Mouse (Mus musculus) kidney, postnatal 14 days (tissue): ENCODE measurements at regions not wholly inside any gene's neighbourhood (a gene's known extent, or its start where the extent isn't known, plus 50 kb on each side); places are given as distances from the start of the nearest gene placed in this dataset.
"Not testable (repeated sequence)": the region's sequence is repeated elsewhere in the genome, so short reads cannot be mapped to it uniquely, and the experiment has no call there.

Experiments used
- DNase-seq: peaks from one replicate; pipeline ENCODE4 v3.0.0; 2022; ENCODE audit warnings: mixed read lengths

- no peak for DNase-seq
These were observed 198.3 kb upstream of the Slc7a14 start for GRCm38 (mm10) chr3:31508471-31508870.

DNA sequence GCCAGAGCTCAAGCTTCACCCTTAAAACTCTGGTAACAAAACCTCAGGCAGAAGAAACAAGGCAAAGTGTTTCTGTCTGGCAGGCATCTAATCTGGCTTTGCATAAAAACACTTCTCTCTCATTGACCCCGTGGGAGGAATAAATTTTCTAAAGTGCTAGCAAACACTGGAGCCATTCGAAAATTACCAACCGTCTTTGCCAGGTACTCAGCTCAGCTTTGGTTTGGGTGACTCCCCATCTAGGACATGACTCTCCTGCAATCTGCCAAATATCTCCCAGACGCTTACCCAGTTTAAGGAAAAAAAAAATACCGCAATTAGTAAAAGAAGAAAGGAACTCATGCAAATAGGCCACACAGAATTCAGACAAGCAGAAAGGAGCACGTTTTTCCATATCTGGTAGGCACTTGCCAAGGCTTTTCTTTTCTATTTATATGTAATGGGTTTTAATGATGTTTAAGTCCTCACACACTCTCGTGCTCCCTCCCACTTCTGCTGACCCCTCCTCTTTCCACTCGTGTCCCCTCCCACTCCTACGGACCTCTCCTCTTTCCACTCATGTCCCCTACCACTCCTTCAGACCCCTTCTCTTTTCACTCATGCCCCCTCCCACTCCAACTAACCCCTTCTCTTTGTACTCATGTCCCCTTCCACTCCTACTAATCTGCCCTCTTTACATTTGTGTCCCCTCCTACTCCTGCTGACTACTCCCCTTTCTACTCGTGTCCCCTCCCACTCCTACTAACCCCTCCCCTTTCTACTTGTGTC, 189.2 kb upstream of the Slc7a14 start:
- no peak for DNase-seq

DNA sequence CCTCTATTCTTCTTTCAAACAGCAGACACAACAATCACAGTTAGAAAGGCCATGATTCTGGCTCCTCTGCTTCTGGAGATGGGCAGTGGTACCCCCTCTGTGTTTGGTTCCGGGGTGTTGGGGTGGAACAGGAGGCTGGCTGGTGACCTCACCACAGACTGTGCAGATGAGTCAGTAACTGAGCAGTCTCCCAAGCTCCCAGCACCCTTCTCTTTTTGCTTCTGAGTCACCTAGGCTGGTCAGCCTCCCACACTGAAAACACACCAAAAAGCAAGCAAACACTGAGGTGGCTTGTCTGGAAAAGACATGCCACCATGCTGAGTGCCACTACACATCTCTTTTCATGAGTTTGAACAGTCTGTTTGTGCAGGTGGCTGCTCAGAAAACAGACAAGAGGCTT, 185.1 kb upstream of the Slc7a14 start:
- no peak for DNase-seq

GRCm38 (mm10) chr3:31494706-31495105, 184.5 kb upstream of the Slc7a14 start:
- DNase-seq, result no peak

GRCm38 (mm10) chr3:31491736-31492135, 181.6 kb upstream of the Slc7a14 start:
- DNase-seq, result not testable (repeated sequence)

DNA sequence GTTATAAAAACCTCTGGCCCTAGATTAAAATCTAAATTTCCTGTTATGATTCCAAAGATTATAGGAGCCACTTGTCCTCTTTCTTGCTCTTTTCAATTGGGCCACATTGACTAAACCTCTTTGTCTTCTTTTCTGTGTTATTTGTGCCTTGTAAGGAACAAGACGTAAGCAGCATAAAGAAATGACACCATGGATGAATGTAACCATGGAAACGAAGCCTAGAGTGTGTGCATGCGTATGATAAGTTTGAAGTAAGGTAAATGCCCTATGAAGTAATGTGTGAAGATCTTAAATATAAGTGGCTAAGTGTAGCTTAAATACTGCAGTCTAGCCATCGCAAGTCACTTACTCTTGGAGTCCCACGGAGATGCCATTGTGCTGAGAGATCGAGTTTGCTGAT, 177.4 kb upstream of the Slc7a14 start:
- no peak for DNase-seq

DNA sequence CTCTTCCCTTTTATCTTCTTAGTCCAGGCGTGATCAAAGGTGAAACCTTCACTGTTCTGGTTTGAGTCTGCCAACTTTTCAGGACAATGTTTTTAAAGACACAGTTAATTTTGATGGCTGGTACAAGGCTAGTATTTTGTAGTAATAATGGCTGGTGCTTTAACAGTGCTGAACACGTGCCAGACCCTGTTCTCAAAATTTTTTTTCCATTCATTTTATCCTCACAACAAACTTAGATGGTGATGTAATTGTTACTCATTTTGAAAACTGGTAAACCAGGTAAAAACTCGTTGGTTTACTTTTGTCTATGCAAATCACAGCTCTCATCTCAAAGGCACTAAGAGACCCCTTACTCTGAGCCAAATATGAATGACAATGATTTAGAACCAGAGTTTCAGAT, 171.8 kb upstream of the Slc7a14 start:
- no peak for DNase-seq

- no peak for DNase-seq
These were observed 157.7 kb upstream of the Slc7a14 start for GRCm38 (mm10) chr3:31467882-31468281.

- no peak for DNase-seq
These were observed 154.1 kb upstream of the Slc7a14 start for GRCm38 (mm10) chr3:31464260-31464659.

- DNase-seq, result peak; percentile 36
These were observed 149.3 kb upstream of the Slc7a14 start for GRCm38 (mm10) chr3:31459456-31459855.

- no peak for DNase-seq
These were observed 147.8 kb upstream of the Slc7a14 start for GRCm38 (mm10) chr3:31457938-31458337.

- no peak for DNase-seq
These were observed 144.9 kb upstream of the Slc7a14 start for GRCm38 (mm10) chr3:31455031-31455430.

- no peak for DNase-seq
These were observed 134.7 kb upstream of the Slc7a14 start for GRCm38 (mm10) chr3:31444861-31445260.

DNA sequence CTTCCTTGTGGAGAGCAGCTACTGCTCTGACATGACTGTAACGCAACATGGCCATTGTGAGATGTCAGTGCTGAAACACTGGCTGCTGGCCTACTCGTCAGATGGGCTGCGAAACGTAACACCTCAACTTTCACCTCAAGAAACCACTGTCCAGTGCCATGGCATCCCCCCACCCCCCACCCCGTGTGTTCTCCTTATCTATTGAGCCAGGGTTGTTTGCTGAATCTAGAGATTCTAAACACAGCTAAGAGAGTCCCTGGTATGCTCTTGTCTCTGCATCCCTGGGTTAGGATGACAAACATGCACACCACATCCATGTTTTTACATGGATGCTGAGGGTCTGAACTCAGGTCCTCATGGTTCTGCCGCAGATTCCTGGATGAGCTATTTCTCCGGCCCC, 134.1 kb upstream of the Slc7a14 start:
- DNase-seq, result no peak

GRCm38 (mm10) chr3:31443894-31444293, 133.7 kb upstream of the Slc7a14 start:
- DNase-seq, result no peak

- no peak for DNase-seq
These were observed 130.1 kb upstream of the Slc7a14 start for GRCm38 (mm10) chr3:31440282-31440681.

GRCm38 (mm10) chr3:31437970-31438369, 127.8 kb upstream of the Slc7a14 start:
- DNase-seq, result peak; percentile 7

- DNase-seq, result no peak
These were observed 125.2 kb upstream of the Slc7a14 start for GRCm38 (mm10) chr3:31435204-31435963.

GRCm38 (mm10) chr3:31433201-31433600, 123.0 kb upstream of the Slc7a14 start:
- DNase-seq, result no peak

- DNase-seq, result no peak
These were observed 113.3 kb upstream of the Slc7a14 start for GRCm38 (mm10) chr3:31423517-31423916.

DNA sequence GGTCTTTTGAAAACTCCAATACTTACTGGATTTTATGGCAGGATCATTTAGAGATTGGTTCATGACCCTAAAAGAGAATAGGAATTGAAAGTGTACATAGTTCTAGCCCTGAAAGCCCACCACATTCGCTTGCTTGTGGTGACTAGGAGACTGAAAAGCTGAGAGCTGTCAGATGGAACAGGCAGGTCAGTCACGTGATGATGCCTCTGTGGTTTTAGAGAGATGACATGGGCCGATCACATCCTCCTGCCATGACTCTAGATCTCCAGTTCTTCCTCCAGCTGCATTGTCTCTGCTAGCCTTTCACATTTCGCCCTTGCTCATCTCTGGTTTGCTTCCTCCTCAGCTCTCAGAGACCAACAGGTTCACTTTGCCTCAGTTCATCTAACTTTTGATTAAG, 98.6 kb upstream of the Slc7a14 start:
- no peak for DNase-seq

GRCm38 (mm10) chr3:31405880-31406279, 95.7 kb upstream of the Slc7a14 start:
- DNase-seq, result no peak

DNA sequence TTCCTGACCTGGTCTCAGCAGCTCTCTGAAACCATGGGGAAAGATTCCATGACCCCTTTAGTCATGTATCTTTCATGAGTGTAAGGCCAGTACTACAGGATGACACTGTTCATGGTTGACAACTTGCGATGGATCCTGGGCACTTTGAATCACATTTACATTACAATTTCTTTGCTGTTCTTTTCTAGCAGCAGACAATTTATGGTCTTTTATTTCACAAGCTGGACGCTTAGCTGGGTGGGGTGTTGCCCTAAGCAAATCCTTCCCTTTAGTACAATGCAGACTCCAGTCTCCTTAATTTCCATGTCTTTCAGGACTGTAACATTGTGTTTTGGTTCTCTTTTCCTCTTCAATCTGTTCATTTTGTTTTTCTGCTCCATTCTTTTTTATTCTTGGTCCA, 89.0 kb upstream of the Slc7a14 start:
- no peak for DNase-seq

GRCm38 (mm10) chr3:31394533-31394932, 84.4 kb upstream of the Slc7a14 start:
- no peak for DNase-seq
